Mouse (Mus musculus): ENCODE measurements around the gene Ndufb11. TPM values are rescaled to one million over a fixed set of nuclear protein-coding genes. Genes with fewer than 3 reads are reported as not detected.

The Ndufb11 gene
- total and polyA plus RNA-seq, 3 experiments: 161 to 176 (median 165) TPM

GRCm38 (mm10) chrX:20662716-20663443 is 45.5 kb upstream of the Ndufb11 start:
- Histone ChIP-seq H3K4me2 (ENCODE audit: insufficient read depth, low read depth, poor library complexity, severe bottlenecking) (peak overlapping the region; percentile 62; the same call in 1 of the 2 replicates), H3K4me3 (replicated peaks in 1 of 3; ENCODE audit: low read depth in 2 of 3, low read length in 2 of 3, poor library complexity in 1 of 3) (peak overlapping the region; percentile 69 to 97 (median 76)), H3K9ac (ENCODE audit: insufficient read depth, low read depth) (peak overlapping the region; percentile 95), H3K9me3 (replicated peaks; ENCODE audit: low read length) (no peaks in the 10 kb centered on the region), H3K79me2 (replicated peaks; ENCODE audit: control insufficient read depth, extremely low read depth, insufficient read depth, poor library complexity, severe bottlenecking) (peaks cover 37% of the 10 kb centered on the region), H3K4me1 (ENCODE audit: control insufficient read depth in 1 of 2, insufficient read depth in 2 of 2) (peaks cover 0 to 17% of the 10 kb centered on the region in 2 experiments; a peak in 2 of 4 replicates), H3K36me3 (replicated peaks in 1 of 2; ENCODE audit: control insufficient read depth in 1 of 2, insufficient read depth in 1 of 2, low read length in 1 of 2) (peaks cover 2 to 16% of the 10 kb centered on the region in 2 experiments), H3K27me3 (replicated peaks) (no peaks in the 10 kb centered on the region), H3K27ac (ENCODE audit: insufficient read depth, low read depth) (peak overlapping the region; percentile 76)
- peak; percentile 77 for TF ChIP-seq POLR2A (IDR thresholded peaks at IDR 0.05; ENCODE audit: low read depth, low read length)
- TF ChIP-seq ETS1 (conservative IDR thresholded peaks at IDR 0.05; ENCODE audit: low read depth, low read length): no peak
- TF ChIP-seq CHD1 (IDR thresholded peaks at IDR 0.05; ENCODE audit: low read depth, low read length): no peak
- no peak for TF ChIP-seq ZKSCAN1 (IDR thresholded peaks at IDR 0.05; ENCODE audit: borderline replicate concordance, low read depth, low read length)
- TF ChIP-seq JUN (IDR thresholded peaks at IDR 0.05; ENCODE audit: insufficient read depth, low read depth, low read length): no peak
- no peak for TF ChIP-seq RCOR1 (conservative IDR thresholded peaks at IDR 0.05; ENCODE audit: low read depth, low read length)
- TF ChIP-seq GABPA (IDR thresholded peaks at IDR 0.05; ENCODE audit: insufficient replicate concordance, low read depth, low read length): no peak
- peak in 1 of 2 experiments; percentile 68; a peak in 2 of 4 replicates for TF ChIP-seq CTCF (conservative IDR thresholded peaks at IDR 0.05 in 1 of 2, IDR thresholded peaks at IDR 0.05 in 1 of 2; ENCODE audit: low read depth in 2 of 2, low read length in 2 of 2)
- no peak for TF ChIP-seq E2F4 (IDR thresholded peaks at IDR 0.05; ENCODE audit: insufficient replicate concordance, low read depth, low read length)
- TF ChIP-seq NRF1 (IDR thresholded peaks at IDR 0.05; ENCODE audit: low read depth, low read length): no peak
- TF ChIP-seq SIN3A (IDR thresholded peaks at IDR 0.05; ENCODE audit: low read length): peak; percentile 58
- no peak for TF ChIP-seq JUND (conservative IDR thresholded peaks at IDR 0.05; ENCODE audit: low read depth, low read length)
- TF ChIP-seq ZNF384 (IDR thresholded peaks at IDR 0.05; ENCODE audit: low read depth, low read length): no peak
- TF ChIP-seq ZC3H11A (IDR thresholded peaks at IDR 0.05; ENCODE audit: low read depth, low read length): no peak
- no peak for TF ChIP-seq KAT2A (IDR thresholded peaks at IDR 0.05; ENCODE audit: insufficient replicate concordance, low read length)
- no peak for TF ChIP-seq MYC (IDR thresholded peaks at IDR 0.05; ENCODE audit: low read depth, low read length)
- TF ChIP-seq HCFC1 (IDR thresholded peaks at IDR 0.05; ENCODE audit: low read depth, low read length): peak; percentile 31; the same call in 1 of the 2 replicates
- TF ChIP-seq MEF2A (IDR thresholded peaks at IDR 0.05; ENCODE audit: borderline replicate concordance, low read depth, low read length): no peak
- TF ChIP-seq MXI1 (IDR thresholded peaks at IDR 0.05; ENCODE audit: low read depth, low read length): 0 out of 2 replicates have a peak, but pooled peaks have one; percentile 13
- no peak for TF ChIP-seq MAX (IDR thresholded peaks at IDR 0.05; ENCODE audit: low read length)
- TF ChIP-seq EP300 (IDR thresholded peaks at IDR 0.05; ENCODE audit: low read length): no peak
- TF ChIP-seq MAZ (IDR thresholded peaks at IDR 0.05; ENCODE audit: low read depth, low read length): no peak
- TF ChIP-seq ZMIZ1 (IDR thresholded peaks at IDR 0.05; ENCODE audit: low read depth, low read length): no peak
- peak; percentile 44 for TF ChIP-seq SMC3 (IDR thresholded peaks at IDR 0.05; ENCODE audit: low read depth, low read length)
- TF ChIP-seq BHLHE40 (IDR thresholded peaks at IDR 0.05; ENCODE audit: low read depth, low read length): no peak
- no peak for TF ChIP-seq USF2 (conservative IDR thresholded peaks at IDR 0.05; ENCODE audit: low read depth, low read length)
- no peak for TF ChIP-seq IRF4 (IDR thresholded peaks at IDR 0.05; ENCODE audit: low read depth, low read length)
- peak; percentile 71 for TF ChIP-seq RAD21 (IDR thresholded peaks at IDR 0.05; ENCODE audit: low read depth, low read length)
- TF ChIP-seq PAX5 (IDR thresholded peaks at IDR 0.05; ENCODE audit: low read length): no peak
- TF ChIP-seq TCF12 (IDR thresholded peaks at IDR 0.05; ENCODE audit: low read depth, low read length): 0 out of 2 replicates have a peak, but pooled peaks have one; percentile 26
- no peak for TF ChIP-seq MAFK (IDR thresholded peaks at IDR 0.05; ENCODE audit: insufficient replicate concordance, low read length)
- TF ChIP-seq POLR2AphosphoS2 (IDR thresholded peaks at IDR 0.05; ENCODE audit: low read depth, low read length): peak; percentile 40; the same call in 1 of the 2 replicates
- peak; percentile 65 for TF ChIP-seq NELFE (IDR thresholded peaks at IDR 0.05; ENCODE audit: low read depth, low read length)
- TF ChIP-seq USF1 (IDR thresholded peaks at IDR 0.05; ENCODE audit: low read depth, low read length): no peak
- TF ChIP-seq UBTF (IDR thresholded peaks at IDR 0.05; ENCODE audit: low read depth, low read length): no peak
- TF ChIP-seq CHD2 (IDR thresholded peaks at IDR 0.05; ENCODE audit: low read length): no peak
- peak; percentile 83 for TF ChIP-seq ELF1 (IDR thresholded peaks at IDR 0.05; ENCODE audit: low read depth, low read length)
- 0 out of 2 replicates have a peak, but pooled peaks have one; percentile 35 for TF ChIP-seq TBP (conservative IDR thresholded peaks at IDR 0.05; ENCODE audit: low read depth, low read length)
- dilution Hi-C loops (cut with MboI; ENCODE audit: extremely low pct_ligation_motif_present, extremely low pct_unique_long_range_greater_than_20kb, low sequenced_read_pairs) (no loop called here), in situ Hi-C loops (cut with MboI; ENCODE audit: low pct_ligation_motif_present, low pct_unique_long_range_greater_than_20kb, low sequenced_read_pairs) (loop anchor here (10.0 to 25.0 kb wide), 2 partner anchors 112 to 274 kb away; partner anchors contain the start of gene Cfp)
- DNase-seq (ENCODE audit: extremely low read depth): peak; percentile 87

Measured in CH12.LX (cell line).